Mouse (Mus musculus) hindbrain, embryonic 16.5 days (tissue): ENCODE data around the gene Cops3. TPM values are rescaled to one million over a fixed set of nuclear protein-coding genes. Genes with fewer than 3 reads are reported as not detected.

Experiments
- ATAC-seq: fragments of 200-750 bp; cut with Nextera tagmentation; 2 replicates; pipeline ENCODE4 v1.8.0; 2017; ENCODE audit warnings: moderate TSS enrichment, moderate library complexity
- H3K27ac ChIP-seq: fragments of 300-500 bp; sonication (generic); 2 replicates; pipeline ENCODE4 v1.5.1; 2014; ENCODE audit warnings: low read depth, mild to moderate bottlenecking, control low read depth, low read length, moderate library complexity
- H3K27me3 ChIP-seq: fragments of 300-500 bp; sonication (generic); replicated peaks from 2 replicates; pipeline ENCODE4 v1.6.1; 2014; ENCODE audit warnings: low read length; ENCODE audit not compliant: control insufficient read depth, insufficient read depth
- H3K36me3 ChIP-seq: fragments of 300-500 bp; sonication (generic); 2 replicates; pipeline ENCODE4 v1.6.1; 2014; ENCODE audit warnings: mild to moderate bottlenecking, low read length, moderate library complexity, mixed read lengths; ENCODE audit not compliant: control insufficient read depth, insufficient read depth
- H3K4me1 ChIP-seq: fragments of 300-500 bp; sonication (generic); 2 replicates; pipeline ENCODE4 v1.6.1; 2014; ENCODE audit warnings: low read depth, low read length; ENCODE audit not compliant: control insufficient read depth, insufficient read depth
- H3K4me2 ChIP-seq: fragments of 300-500 bp; sonication (generic); 2 replicates; pipeline ENCODE4 v1.6.1; 2014; ENCODE audit warnings: mild to moderate bottlenecking, low read length, control low read depth, moderate library complexity
- H3K4me3 ChIP-seq: fragments of 300-500 bp; sonication (generic); 2 replicates; pipeline ENCODE4 v1.5.1; 2014; ENCODE audit warnings: mild to moderate bottlenecking, low read length, control low read depth, moderate library complexity
- H3K9ac ChIP-seq: fragments of 300-500 bp; sonication (generic); 2 replicates; pipeline ENCODE4 v1.6.1; 2014; ENCODE audit warnings: low read depth, mild to moderate bottlenecking, control low read depth, low read length, moderate library complexity
- H3K9me3 ChIP-seq: fragments of 300-500 bp; sonication (generic); 2 replicates; pipeline ENCODE4 v1.6.1; 2014; ENCODE audit warnings: mild to moderate bottlenecking, low read length, moderate library complexity; ENCODE audit not compliant: control insufficient read depth
- WGBS: fragments of 180-500 bp; shearing (Covaris S2); extraction: QIAGEN DNeasy Blood & Tissue Kit; methylation state at CpG from one replicate; pipeline ENCODE4 v1.1.7; 2014; 5-methylcytosine and 5-hydroxymethylcytosine counted together
- polyA plus RNA-seq: library from polyadenylated mRNA; unstranded; fragments of >200 nt; fragmentation: Nextera tagmentation; extraction: Ambion mirVana; gene quantifications from 2 replicates; pipeline ENCODE4 v1.2.1, GENCODE M21; 2015

The Cops3 gene
- polyA plus RNA-seq, 1 experiment from 2014 or later: 178 TPM

DNA sequence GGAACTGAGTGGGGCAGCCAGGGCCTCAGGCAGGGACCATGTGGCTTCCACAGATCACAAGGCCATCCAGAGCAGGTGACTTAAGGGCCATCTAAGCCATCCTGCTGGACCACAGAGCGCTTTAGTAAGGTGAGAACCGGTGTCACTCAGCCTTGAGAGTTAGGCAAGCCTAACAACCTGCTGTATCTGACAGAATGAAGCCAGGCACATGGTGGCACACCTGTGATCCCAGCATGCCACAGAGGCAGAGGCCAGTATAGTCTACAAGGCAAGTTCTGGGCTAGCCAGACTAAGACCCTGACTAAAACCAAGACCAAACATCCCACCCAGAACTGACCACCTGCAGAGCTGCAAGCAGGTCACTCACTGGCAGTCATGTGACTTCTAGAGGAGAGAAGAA is 34.0 kb downstream of the Cops3 start:
- Histone ChIP-seq H3K4me2 (no peak overlapping the region), H3K4me1 (peaks cover 10% of the 10 kb centered on the region), H3K36me3 (peaks cover 38% of the 10 kb centered on the region), H3K27ac (no peak overlapping the region), H3K27me3 (no peaks in the 10 kb centered on the region), H3K4me3 (no peak overlapping the region), H3K9ac (no peak overlapping the region), H3K9me3 (no peaks in the 10 kb centered on the region)
- 94% methylated on average over 2 of the region's 2 CpGs for WGBS
- ATAC-seq: no peak

DNA sequence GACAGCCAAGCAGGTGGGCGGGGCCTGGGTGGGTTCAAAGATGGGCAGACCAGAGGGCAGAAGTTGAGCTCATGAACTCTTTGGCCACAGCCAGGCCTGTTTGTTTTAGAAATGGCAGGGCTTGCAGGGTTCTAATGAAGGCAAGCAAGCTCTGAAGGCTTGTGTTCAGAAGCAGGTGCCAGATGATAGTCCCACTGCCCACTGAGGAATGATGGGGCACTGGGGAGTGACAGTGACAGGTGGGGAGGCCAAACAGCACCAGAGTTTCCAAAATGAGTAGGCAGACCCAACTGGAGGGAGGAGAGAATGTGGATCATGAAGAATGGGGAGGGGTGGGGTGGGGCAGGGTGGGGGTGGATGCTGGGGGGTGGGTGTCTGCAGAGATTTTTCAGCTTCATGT is 34.4 kb downstream of the Cops3 start:
- Histone ChIP-seq H3K4me1 (peaks cover 10% of the 10 kb centered on the region), H3K4me3 (no peak overlapping the region), H3K9me3 (no peaks in the 10 kb centered on the region), H3K9ac (no peak overlapping the region), H3K27ac (no peak overlapping the region), H3K27me3 (no peaks in the 10 kb centered on the region), H3K4me2 (no peak overlapping the region), H3K36me3 (peaks cover 42% of the 10 kb centered on the region)
- no peak for ATAC-seq
- 100% methylated on average over 1 of the region's 1 CpGs for WGBS

DNA sequence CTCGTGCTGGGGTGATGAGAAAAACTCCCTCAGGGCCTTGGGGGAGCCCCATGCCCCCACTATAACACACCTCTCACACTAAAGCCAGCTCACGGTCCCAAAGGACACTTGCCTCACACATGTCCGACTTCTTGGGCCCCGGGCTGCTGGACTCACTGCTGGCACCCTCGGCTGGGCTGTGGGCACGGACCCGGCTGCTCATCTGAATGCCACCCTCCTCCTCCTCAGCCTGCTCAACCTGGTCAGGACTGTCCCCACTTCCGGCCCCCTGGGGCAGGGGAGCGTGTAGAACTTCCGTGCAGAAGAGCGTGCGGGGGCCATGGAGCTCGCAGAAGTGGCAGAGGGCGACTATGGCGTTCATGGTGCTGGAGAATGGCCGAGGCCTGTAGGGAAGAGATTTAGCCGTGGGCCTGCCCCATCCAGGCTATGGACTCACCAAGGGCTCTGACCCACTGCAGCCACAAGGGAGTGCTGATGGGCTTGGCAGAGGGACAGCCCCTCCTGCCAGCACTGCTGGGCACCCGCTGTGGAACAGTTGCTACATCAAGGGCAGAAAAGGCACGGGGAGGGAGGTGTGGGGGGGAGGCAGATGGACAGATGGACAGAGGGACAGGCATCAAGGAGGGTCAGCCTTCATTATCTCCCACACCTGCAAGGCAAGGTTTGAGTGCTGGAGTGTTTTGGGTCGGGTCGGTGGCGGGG is 35.1 kb downstream of the Cops3 start:
- H3K4me1 ChIP-seq: peaks cover 10% of the 10 kb centered on the region
- no peaks in the 10 kb centered on the region for H3K9me3 ChIP-seq
- ATAC-seq: no peak
- H3K9ac ChIP-seq: no peak overlapping the region
- no peak overlapping the region for H3K4me3 ChIP-seq
- peaks cover 48% of the 10 kb centered on the region for H3K36me3 ChIP-seq
- H3K27me3 ChIP-seq: no peaks in the 10 kb centered on the region
- H3K27ac ChIP-seq: no peak overlapping the region
- WGBS: 88% methylated on average over 22 of the region's 22 CpGs
- H3K4me2 ChIP-seq: no peak overlapping the region

DNA sequence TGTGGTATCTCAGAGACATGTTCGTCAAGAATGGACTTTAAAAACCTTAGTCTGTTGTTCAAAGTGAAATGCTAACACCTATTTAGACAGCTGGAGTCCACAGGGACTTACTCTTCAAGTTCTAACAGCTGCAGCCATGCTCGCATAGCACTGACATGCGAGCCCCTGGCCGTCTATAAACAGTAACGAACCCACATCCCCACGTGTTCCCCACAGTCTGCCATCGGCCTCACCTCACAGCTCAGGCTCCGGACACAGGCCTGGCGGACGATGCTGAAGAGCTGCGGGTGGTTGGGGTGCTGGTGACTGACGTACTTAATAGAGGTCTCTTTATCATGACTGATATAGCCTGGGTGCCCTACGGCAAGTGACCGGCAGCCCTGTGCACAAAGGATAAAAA is 36.1 kb downstream of the Cops3 start:
- no peak overlapping the region for H3K4me2 ChIP-seq
- H3K4me3 ChIP-seq: no peak overlapping the region
- no peak overlapping the region for H3K9ac ChIP-seq
- no peaks in the 10 kb centered on the region for H3K9me3 ChIP-seq
- H3K36me3 ChIP-seq: peaks cover 59% of the 10 kb centered on the region
- H3K4me1 ChIP-seq: peaks cover 3% of the 10 kb centered on the region
- no peak overlapping the region for H3K27ac ChIP-seq
- WGBS: 90% methylated on average over 14 of the region's 14 CpGs
- ATAC-seq: no peak
- H3K27me3 ChIP-seq: no peaks in the 10 kb centered on the region

DNA sequence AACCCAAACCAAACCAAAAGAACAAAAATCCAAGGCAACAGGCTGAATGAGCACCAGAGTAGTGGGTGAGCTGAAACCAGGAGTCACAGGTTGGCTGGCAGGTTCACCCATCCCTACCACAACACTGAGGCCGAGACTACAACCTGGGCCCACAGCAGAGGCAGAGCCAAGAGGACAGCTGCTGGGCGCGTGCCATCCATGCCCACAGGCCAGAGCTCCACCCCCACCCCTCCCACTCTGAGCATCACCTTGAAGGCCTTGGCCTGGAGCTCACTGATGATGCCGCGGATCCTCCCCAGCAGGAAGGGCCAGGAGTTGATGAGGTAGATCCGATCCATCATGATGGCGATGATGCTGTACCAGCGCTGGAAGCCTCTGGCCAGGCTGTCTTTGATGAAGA is 37.8 kb downstream of the Cops3 start:
- Histone ChIP-seq H3K4me3 (no peak overlapping the region), H3K27me3 (no peaks in the 10 kb centered on the region), H3K27ac (no peak overlapping the region), H3K9ac (no peak overlapping the region), H3K4me2 (no peak overlapping the region), H3K9me3 (no peaks in the 10 kb centered on the region), H3K36me3 (peaks cover 66% of the 10 kb centered on the region), H3K4me1 (no peaks in the 10 kb centered on the region)
- 98% methylated on average over 8 of the region's 8 CpGs for WGBS
- ATAC-seq: no peak

DNA sequence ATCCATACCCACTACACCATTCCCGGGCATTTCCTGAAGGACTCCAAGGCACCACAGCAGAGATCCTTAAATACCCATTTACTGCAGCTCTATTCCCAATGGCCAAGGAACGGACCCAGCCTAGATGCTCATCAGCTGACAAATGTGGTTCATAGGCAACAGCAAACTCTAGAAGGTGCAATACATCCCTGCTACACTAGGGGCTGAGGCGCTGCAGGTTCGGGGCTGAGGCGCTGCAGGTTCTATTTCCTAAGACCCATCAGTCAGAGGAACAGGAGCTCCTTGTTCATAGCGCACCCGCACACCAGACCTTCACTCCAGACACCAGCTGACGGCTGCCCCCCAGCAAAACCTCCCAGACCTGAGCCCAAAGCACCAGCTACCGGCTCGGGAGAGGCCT is 39.2 kb downstream of the Cops3 start:
- Histone ChIP-seq H3K4me2 (no peak overlapping the region), H3K4me1 (no peaks in the 10 kb centered on the region), H3K9ac (no peak overlapping the region), H3K36me3 (peaks cover 66% of the 10 kb centered on the region), H3K9me3 (no peaks in the 10 kb centered on the region), H3K27ac (no peak overlapping the region), H3K4me3 (no peak overlapping the region), H3K27me3 (no peaks in the 10 kb centered on the region)
- WGBS: 94% methylated on average over 10 of the region's 10 CpGs
- ATAC-seq: no peak

DNA sequence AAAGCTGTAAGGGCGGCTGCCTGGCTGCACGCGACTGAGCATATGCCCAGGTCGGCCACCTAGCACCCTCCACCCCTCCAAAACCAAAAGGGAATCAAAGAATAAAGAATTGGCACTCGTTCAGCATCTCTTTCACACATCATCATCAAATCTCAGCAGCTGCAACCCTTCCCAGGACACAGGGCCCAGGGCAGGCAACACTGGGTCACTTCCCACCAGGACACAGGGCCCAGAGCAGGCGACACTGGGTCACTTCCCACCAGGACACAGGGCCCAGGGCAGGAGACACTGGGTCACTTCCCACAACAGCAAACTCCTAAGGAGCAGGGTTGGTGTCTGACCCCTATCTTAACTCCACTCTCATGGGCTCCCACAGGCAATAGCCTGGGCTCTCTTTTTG is 46.2 kb downstream of the Cops3 start:
- no peak overlapping the region for H3K4me3 ChIP-seq
- H3K36me3 ChIP-seq: peaks cover 50% of the 10 kb centered on the region
- H3K4me2 ChIP-seq: no peak overlapping the region
- no peak overlapping the region for H3K9ac ChIP-seq
- H3K27ac ChIP-seq: no peak overlapping the region
- no peaks in the 10 kb centered on the region for H3K4me1 ChIP-seq
- no peak for ATAC-seq
- no peaks in the 10 kb centered on the region for H3K9me3 ChIP-seq
- WGBS: 95% methylated on average over 6 of the region's 6 CpGs
- no peaks in the 10 kb centered on the region for H3K27me3 ChIP-seq

DNA sequence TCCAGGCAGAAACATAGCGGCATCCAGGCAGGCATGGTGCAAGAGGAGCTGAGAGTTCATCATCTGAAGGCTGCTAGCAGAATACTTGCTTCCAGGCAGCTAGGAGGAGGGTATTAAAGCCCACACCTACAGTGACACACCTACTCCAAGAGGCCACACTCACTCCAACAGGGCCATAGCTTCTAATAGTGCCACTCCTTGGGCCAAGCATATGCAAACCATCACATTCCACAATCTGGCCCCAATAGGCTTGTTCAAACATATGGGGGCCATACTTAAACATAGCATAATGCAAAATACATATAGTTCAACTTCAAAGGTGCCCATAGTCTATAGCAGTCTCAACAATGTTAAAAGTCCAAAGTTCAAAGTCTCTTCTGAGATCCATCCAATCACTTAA is 50.3 kb downstream of the Cops3 start:
- Histone ChIP-seq H3K36me3 (peaks cover 29% of the 10 kb centered on the region), H3K27ac (no peak overlapping the region), H3K27me3 (no peaks in the 10 kb centered on the region), H3K4me1 (peaks cover 11% of the 10 kb centered on the region), H3K4me2 (no peak overlapping the region), H3K4me3 (no peak overlapping the region), H3K9ac (no peak overlapping the region), H3K9me3 (no peaks in the 10 kb centered on the region)
- ATAC-seq: no peak
- 100% methylated on average over 1 of the region's 1 CpGs for WGBS

DNA sequence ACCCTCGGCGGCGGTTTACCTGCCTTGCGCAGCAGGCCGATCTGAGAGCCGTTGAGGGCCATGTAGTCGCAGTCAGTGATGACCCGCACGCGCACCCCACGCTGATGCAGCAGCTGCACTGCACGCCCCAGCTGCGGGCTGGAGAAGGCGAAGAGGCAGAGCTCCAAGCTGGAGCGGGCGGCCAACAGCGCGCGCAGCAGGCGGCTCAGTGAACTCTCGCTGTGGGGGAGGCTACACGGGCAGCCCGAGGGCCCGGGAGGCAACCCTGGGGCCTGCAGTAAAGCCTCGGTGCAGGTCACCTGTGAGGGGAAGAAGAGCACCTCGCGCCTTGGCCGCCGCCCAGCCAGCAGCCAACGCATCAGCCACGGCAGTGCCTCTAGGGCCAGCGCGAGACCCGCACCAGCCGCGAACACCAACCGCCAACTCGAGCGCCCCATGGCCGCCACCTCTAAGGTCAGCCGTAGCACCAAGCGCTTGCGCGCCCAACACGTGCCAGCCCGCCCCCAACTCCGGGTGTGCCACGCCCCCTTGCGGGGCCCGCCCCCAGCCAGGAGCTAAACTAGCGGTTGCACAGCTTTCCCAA is 52.3 kb downstream of the Cops3 start, which contains the start of gene Pld6:
Gene Pld6, minus strand, starts transcription at position 447 of the 583 bp plus-strand sequence.
- peak within 1 kb of the TSS; percentile 52 for H3K4me3 ChIP-seq
- peak within 1 kb of the TSS; percentile 69 for H3K9ac ChIP-seq
- peaks cover 12% of the 10 kb centered on the region for H3K36me3 ChIP-seq
- H3K27ac ChIP-seq: peak within 1 kb of the TSS; percentile 18; the same call in 1 of the 2 replicates
- H3K27me3 ChIP-seq: no peaks in the 10 kb centered on the region
- peaks cover 11% of the 10 kb centered on the region for H3K4me1 ChIP-seq
- 2% methylated on average over 45 of the region's 51 CpGs for WGBS
- no peaks in the 10 kb centered on the region for H3K9me3 ChIP-seq
- ATAC-seq: peak; percentile 84
- peak within 1 kb of the TSS; percentile 93 for H3K4me2 ChIP-seq
